Mouse (Mus musculus): ENCODE measurements around the gene Rab11fip3. TPM values are rescaled to one million over a fixed set of nuclear protein-coding genes. Genes with fewer than 3 reads are reported as not detected.

Gene Rab11fip3
- polyA plus RNA-seq, 1 experiment from 2014 or later = 24.2 TPM

Other genes with a start within 250 kb of the Rab11fip3 start
- 21.4 and 32.0 TPM in 2 replicates for gene Wdr24, start 245.9 kb downstream of the Rab11fip3 start, polyA plus RNA-seq (2014; fragmentation: Nextera tagmentation; extraction: Ambion mirVana)
- 45.7 and 47.0 TPM in 2 replicates for gene Jmjd8, start 240.7 kb downstream of the Rab11fip3 start, polyA plus RNA-seq (2014; fragmentation: Nextera tagmentation; extraction: Ambion mirVana)
- gene Stub1, start 236.2 kb downstream of the Rab11fip3 start, polyA plus RNA-seq (2014; fragmentation: Nextera tagmentation; extraction: Ambion mirVana) = 350 and 425 TPM in 2 replicates
- 2.0 and 2.5 TPM in 2 replicates for gene Rhbdl1, start 232.3 kb downstream of the Rab11fip3 start, polyA plus RNA-seq (2014; fragmentation: Nextera tagmentation; extraction: Ambion mirVana)
- gene Gm20683, start 227.8 kb downstream of the Rab11fip3 start, polyA plus RNA-seq (2014; fragmentation: Nextera tagmentation; extraction: Ambion mirVana) = 1.7 and 2.6 TPM in 2 replicates
- gene Rhot2, start 224.7 kb downstream of the Rab11fip3 start, polyA plus RNA-seq (2014; fragmentation: Nextera tagmentation; extraction: Ambion mirVana) = 13.0 and 21.7 TPM in 2 replicates
- 21.4 and 27.5 TPM in 2 replicates for gene Wdr90, start 208.1 kb downstream of the Rab11fip3 start, polyA plus RNA-seq (2014; fragmentation: Nextera tagmentation; extraction: Ambion mirVana)
- gene Mcrip2, start 200.8 kb downstream of the Rab11fip3 start, polyA plus RNA-seq (2014; fragmentation: Nextera tagmentation; extraction: Ambion mirVana) = 40.0 and 41.4 TPM in 2 replicates
- gene Mettl26, start 194.5 kb downstream of the Rab11fip3 start, polyA plus RNA-seq (2014; fragmentation: Nextera tagmentation; extraction: Ambion mirVana) = 83.9 and 85.3 TPM in 2 replicates
- 0.99 and 1.2 TPM in 2 replicates for gene Wfikkn1, start 188.7 kb downstream of the Rab11fip3 start, polyA plus RNA-seq (2014; fragmentation: Nextera tagmentation; extraction: Ambion mirVana)
- 17.2 and 20.4 TPM in 2 replicates for gene Rab40c, start 149.8 kb downstream of the Rab11fip3 start, polyA plus RNA-seq (2014; fragmentation: Nextera tagmentation; extraction: Ambion mirVana)
- 51.5 and 77.2 TPM in 2 replicates for gene Pigq, start 124.6 kb downstream of the Rab11fip3 start, polyA plus RNA-seq (2014; fragmentation: Nextera tagmentation; extraction: Ambion mirVana)
- 0.28 and 0.43 TPM in 2 replicates for gene Nhlrc4, start 124.6 kb downstream of the Rab11fip3 start, polyA plus RNA-seq (2014; fragmentation: Nextera tagmentation; extraction: Ambion mirVana)
- 2.8 and 4.4 TPM in 2 replicates for gene A930017K11Rik, start 117.0 kb downstream of the Rab11fip3 start, polyA plus RNA-seq (2014; fragmentation: Nextera tagmentation; extraction: Ambion mirVana)
- gene Capn15, start 83.8 kb downstream of the Rab11fip3 start, polyA plus RNA-seq (2014; fragmentation: Nextera tagmentation; extraction: Ambion mirVana) = 27.1 and 35.3 TPM in 2 replicates
- gene Decr2, start 20.8 kb upstream of the Rab11fip3 start, polyA plus RNA-seq (2014; fragmentation: Nextera tagmentation; extraction: Ambion mirVana) = 24.6 and 35.1 TPM in 2 replicates
- 107 and 146 TPM in 2 replicates for gene Nme4, start 26.0 kb upstream of the Rab11fip3 start, polyA plus RNA-seq (2014; fragmentation: Nextera tagmentation; extraction: Ambion mirVana)
- 2.5 and 2.6 TPM in 2 replicates for gene Tmem8, start 43.7 kb upstream of the Rab11fip3 start, polyA plus RNA-seq (2014; fragmentation: Nextera tagmentation; extraction: Ambion mirVana)
- gene Mrpl28, start 53.9 kb upstream of the Rab11fip3 start, polyA plus RNA-seq (2014; fragmentation: Nextera tagmentation; extraction: Ambion mirVana) = 225 and 241 TPM in 2 replicates
- 8.9 and 10.2 TPM in 2 replicates for gene Axin1, start 69.1 kb upstream of the Rab11fip3 start, polyA plus RNA-seq (2014; fragmentation: Nextera tagmentation; extraction: Ambion mirVana)
- 0.38 and 0.46 TPM in 2 replicates for gene Pdia2, start 129.5 kb upstream of the Rab11fip3 start, polyA plus RNA-seq (2014; fragmentation: Nextera tagmentation; extraction: Ambion mirVana)
- 5.2 and 5.9 TPM in 2 replicates for gene Rgs11, start 133.4 kb upstream of the Rab11fip3 start, polyA plus RNA-seq (2014; fragmentation: Nextera tagmentation; extraction: Ambion mirVana)
- 6.3 and 6.9 TPM in 2 replicates for gene Arhgdig, start 138.2 kb upstream of the Rab11fip3 start, polyA plus RNA-seq (2014; fragmentation: Nextera tagmentation; extraction: Ambion mirVana)
- 27.9 and 40.4 TPM in 2 replicates for gene Fam234a, start 174.7 kb upstream of the Rab11fip3 start, polyA plus RNA-seq (2014; fragmentation: Nextera tagmentation; extraction: Ambion mirVana)
- gene Luc7l, start 183.3 kb upstream of the Rab11fip3 start, polyA plus RNA-seq (2014; fragmentation: Nextera tagmentation; extraction: Ambion mirVana) = 87.8 and 108 TPM in 2 replicates